Mouse (Mus musculus) central nervous system, embryonic 11.5 days (tissue): ENCODE results near the gene Tmprss13. TPM values are rescaled to one million over a fixed set of nuclear protein-coding genes. Genes with fewer than 3 reads are reported as not detected.

ENCODE experiments used
- polyA plus RNA-seq: library from polyadenylated mRNA; depleted of rRNA; stranded (reverse); fragments of >200 nt; gene quantifications from 2 replicates; pipeline ENCODE4 v1.2.3, GENCODE M21; 2012; rRNA removed

Tmprss13 gene
- 0.06 and 0.11 TPM in 2 replicates for polyA plus RNA-seq

DNA sequence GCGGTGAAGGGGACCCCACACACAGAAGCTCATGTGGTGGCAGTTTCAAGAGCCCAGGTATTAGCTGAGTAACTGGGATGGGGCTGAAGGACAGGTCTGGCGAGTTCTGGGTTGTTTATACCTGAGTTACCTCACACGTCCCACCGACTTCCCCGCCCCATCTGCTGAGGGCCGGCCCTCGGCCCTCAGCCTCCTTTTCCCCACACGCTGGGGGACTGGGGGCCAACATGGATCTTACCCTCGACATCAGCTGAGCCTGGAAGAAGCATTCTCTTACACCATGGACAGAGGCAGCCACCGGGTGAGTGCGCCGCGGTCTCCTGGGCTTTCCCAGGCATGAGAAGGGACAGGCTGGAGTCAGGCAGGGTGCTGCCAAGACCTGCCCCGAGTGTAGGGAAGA lies at the start of gene Tmprss13:
TSS of gene Tmprss13 (plus strand) at position 246 of the 400 bp plus-strand sequence.

GRCm38 (mm10) chr9:45370117-45370561 lies 51.2 kb downstream of the Tmprss13 start, which contains the start of gene Fxyd6:
Gene Fxyd6, plus strand, starts transcription at chr9:45370185.

Other genes with a start within 250 kb of the Tmprss13 start
- 0.13 and 0.41 TPM in 2 replicates for gene Jaml, start 239.9 kb upstream of the Tmprss13 start, polyA plus RNA-seq
- gene Scn2b, start 201.3 kb upstream of the Tmprss13 start, polyA plus RNA-seq: 4.6 and 5.2 TPM in 2 replicates
- gene Scn4b, start 180.7 kb upstream of the Tmprss13 start, polyA plus RNA-seq: 0.25 and 0.32 TPM in 2 replicates
- gene BC049352, start 137.1 kb upstream of the Tmprss13 start, polyA plus RNA-seq: not detected in 2 replicates
- 0.02 and 0.07 TPM in 2 replicates for gene Tmprss4, start 115.0 kb upstream of the Tmprss13 start, polyA plus RNA-seq
- gene Il10ra, start 50.0 kb upstream of the Tmprss13 start, polyA plus RNA-seq: 0.98 and 1.0 TPM in 2 replicates
- 118 and 132 TPM in 2 replicates for gene Fxyd6, start 51.1 kb downstream of the Tmprss13 start, polyA plus RNA-seq
- gene Fxyd2, start 80.6 kb downstream of the Tmprss13 start, polyA plus RNA-seq: 2.3 and 2.7 TPM in 2 replicates
- gene Dscaml1, start 107.5 kb downstream of the Tmprss13 start, polyA plus RNA-seq: 1.6 and 2.0 TPM in 2 replicates